Mouse (Mus musculus) c-Kit-positive CD71-positive TER-119-negative erythroid progenitor cells, embryonic 14.5 days (primary cell): Measurements from ENCODE around the gene Rgs9.

Source experiments
- DNase-seq: peaks from one replicate; pipeline ENCODE4 v3.0.0-alpha.2; 2013; ENCODE audit warnings: low read depth

The Rgs9 gene

DNA sequence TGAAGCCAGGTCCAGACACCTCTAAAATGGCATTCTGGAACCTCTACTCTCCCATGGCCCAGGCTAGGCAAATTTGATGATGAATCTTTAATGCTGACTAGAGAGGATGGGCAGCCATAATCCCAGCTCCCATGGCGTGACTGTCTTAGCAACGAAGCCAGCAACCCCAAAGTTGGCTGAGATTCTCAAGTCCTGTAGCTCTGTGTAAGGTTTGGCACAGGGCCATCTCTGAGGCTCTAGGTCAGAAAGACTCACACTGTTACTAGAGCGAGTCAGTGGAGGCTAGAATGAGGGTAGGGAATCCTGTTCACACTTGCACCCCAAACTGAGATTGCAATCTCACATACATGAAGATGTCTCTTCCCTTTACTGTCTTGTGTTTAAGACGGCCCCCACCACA lies 57.8 kb downstream of the Rgs9 start:
- no peak for DNase-seq

DNA sequence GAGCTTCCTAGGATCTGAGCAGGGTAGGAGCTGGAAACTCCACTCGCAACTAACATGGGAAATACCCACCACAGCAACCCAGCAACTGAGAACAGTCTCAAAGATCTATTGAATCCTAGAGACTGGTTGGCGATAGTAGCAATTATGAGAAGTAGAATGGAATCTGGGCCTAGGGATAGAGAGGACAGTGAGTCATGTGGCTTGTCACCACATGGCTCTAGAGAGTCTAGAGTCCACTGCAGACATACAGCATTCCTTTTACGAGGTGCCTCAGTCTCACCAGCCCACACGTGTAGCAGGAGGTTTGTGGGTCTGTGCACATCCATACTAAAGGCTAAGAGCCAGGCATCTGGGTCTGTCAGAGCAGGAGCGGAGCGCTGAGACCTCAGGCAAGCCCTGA lies 59.3 kb downstream of the Rgs9 start:
- no peak for DNase-seq

DNA sequence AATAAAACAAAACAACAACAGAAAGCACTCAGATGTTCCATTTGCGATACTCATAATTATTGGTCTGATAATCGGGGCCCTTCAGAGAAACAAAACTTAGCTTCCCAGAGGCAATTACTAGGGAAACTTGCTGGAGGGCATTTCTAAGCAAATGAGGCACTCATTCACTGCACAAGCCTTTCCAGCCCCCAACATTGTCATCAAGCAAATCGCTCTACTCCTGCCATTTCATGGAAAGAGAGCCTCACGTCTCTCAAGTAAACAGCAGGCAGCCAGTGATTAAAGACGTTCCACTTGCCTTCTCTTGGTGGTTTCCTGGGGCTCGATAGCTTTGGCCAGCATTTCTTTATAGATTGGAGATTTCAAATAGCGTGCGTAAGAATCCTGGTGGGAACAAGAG lies 60.1 kb downstream of the Rgs9 start:
- no peak for DNase-seq

DNA sequence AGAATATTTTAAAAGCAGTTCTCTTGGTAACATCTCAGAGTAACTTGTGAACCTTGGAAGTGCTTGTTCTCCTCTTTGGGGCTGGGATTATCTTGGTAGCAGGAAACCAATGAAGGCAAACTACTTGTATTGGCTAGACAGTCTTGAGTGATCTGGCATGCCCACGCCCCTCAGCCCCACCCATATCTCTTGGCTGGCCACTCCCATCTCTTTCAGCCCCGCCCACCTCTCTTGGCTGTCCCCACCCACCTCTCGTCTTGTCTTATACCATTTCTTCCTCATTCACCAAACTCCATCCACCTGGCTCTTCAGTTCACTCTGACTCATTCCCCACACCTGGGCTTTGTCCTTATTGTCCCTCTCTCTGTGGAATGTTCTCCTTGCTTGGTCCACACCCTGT lies 64.3 kb downstream of the Rgs9 start:
- no peak for DNase-seq

DNA sequence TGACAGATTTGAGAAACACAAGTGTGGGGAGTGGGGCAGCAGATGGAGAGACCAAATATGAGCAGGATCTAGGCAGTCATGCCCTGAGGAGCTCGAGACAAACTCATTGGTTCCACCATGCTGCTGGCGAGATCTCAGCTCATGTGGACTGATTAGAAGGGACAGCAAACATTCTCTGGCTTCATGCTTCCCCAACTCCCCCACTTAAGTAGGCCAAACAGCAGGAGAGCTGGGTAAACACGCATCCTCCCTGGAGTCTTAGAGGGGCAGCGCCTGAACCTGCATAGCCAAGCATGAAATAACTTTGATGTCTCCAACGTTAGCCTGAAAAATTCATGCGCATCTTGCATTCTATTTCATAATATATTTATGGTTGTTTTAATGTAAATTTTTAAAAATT lies 65.1 kb downstream of the Rgs9 start:
- no peak for DNase-seq

DNA sequence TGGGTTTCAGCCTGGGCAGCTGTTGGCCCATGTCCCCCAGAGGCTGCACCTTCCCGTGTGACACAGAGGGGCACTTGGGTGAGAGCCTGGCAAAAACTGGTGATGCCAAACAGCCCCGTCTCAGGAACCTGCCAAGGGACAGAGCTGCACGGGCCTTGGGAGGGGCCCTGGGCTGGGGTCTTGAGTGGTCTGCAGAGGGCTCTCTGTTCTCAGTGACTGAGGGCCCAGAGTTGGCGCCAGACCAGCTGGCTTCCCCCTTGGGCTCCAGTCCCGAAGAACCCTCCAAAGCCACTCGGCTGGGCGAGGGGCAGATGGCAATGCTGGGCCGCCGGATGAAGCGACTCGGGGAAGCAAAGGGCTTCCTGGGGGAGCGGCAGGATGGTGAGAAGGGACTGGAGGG lies 70.8 kb downstream of the Rgs9 start:
- DNase-seq = no peak

DNA sequence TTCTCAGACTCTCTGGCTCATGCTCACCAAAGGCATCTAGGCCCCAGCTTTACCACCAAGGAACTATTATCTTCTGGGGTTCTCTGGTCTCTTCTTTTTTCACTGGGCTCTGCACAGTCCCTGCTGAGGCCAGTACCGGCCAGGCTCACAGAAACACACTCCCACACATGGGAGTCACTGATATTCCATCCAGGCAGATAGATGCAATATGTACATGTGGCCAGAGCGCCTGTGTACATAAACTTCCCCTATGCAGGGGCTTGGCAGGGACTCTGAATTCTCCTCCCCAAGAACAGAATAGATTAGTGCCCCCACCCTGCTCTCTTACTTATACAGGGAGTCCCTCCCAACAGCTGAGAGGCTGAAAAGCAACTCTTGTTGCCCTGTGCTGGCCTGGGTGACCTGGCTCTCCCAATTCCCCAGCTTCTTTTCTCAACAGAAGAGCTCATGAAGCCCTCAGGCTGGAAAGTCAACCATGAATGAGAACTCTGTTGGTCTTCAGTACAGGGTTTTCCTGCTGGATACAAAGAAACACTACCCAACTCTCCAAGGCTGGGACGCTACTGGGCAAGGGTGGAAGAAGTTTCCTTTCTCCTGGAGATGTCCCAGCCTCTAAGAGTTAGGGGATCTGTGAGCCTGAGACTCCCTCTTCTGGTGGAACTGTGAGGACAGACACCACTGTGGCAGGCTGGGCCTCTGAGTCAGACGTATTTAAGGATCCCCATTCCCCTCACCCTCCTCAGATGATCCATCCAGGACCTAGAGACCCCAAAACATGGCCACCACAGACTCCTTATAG lies 76.5 kb downstream of the Rgs9 start:
- DNase-seq = no peak

DNA sequence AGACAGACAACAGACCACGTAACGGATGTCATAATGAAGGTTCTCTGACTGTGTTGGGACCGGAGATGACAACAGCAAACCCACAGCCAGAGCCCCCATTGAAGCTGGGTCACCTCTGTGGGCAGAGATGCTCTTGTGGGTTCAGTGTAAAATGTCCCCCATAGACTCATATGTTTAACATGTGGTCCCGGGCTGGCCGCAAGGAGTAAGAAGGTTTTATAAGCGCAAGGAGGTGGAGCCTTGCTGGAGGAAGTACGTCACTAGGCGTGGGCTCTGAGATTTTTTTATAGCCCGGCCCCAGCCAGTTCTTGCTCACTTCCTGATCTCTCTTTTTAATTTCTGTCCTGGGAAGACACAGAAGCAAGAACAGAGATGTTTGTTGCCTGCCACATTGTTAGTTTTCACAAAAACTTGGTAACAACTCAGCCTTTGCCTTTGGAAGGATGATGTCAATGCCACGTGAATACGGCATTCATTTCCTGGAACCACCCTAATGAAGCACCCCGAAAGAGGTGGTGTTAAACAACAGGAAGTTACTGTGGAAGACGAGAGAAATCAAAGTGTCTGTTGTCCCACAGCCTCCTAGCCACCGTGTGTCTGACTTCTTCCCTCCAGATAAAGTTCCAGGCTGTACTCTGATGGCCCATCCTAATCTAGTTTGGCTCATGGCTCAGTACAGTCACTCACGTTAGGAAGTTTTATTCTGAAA lies 79.1 kb downstream of the Rgs9 start:
- no peak for DNase-seq

DNA sequence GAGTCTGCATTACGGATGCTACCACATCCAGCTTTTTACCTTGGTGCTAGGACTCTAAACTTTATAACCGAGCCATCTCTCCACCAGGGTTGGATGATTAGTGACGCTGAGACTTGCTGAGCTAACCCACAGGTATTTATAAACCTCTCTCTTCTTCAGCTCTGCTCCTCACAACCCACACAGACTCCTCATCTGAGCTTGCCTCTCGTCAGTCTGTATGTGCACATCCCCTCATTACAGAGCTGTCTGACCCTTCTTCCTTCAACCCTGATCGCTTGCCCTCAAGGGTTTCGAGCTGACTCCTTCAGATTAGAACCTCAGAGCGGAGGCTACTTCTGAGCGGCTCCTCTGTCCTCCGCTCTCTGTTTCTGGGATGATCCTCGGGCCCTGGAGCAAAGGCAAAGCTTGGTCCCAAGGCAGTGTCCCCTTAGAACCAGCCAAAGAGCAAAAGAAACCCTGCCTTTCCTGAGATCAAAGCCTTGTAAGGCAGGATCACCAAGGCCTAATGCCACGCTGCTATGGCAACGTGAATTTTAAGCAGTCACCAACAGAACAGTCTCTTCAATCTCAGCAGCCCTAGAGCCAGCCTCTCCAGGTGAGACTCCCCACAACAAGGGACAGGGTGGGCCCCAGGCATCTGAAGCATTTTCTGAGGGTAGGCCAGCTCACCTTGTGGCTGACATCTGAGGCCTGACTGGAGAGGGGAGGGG lies 79.9 kb downstream of the Rgs9 start:
- no peak for DNase-seq

DNA sequence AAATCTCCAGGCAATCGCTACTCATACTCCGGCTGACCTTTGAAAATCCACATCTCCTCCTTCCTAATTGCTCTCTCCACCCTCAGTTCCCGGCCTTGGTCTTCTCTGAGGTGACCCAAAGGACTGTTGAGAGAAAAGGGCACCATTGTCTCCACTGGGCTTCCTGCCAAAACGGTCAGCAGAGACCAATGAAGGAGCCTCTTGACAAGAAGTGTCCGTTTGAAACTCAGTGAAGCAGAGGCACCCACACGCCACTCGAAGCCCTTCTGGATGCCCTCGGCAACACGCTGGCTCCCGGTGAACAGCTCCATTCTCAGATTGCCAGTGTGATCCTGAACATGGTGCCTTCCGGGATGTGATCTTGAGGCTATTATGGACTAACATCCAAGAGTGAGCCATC lies 87.2 kb downstream of the Rgs9 start:
- no peak for DNase-seq

DNA sequence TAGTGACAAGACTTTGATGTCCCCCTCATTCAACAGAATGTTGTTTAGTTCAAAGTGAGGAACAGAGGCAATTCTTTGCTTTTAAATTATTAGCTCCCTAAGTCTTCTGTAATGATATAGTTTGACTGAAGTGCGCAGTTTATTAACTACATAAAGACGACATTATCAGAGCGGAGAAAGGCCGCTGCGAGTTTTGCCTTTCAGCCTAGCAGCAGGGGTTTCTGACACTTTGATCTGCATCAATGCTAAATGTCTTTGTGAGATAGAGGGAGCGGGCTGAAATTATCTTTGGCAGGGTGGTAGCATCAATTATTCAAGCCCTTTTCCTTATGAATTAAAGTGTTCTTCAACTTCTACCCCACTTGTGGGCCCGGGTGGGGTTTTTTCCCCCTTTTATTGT lies 87.6 kb downstream of the Rgs9 start:
- DNase-seq = no peak

DNA sequence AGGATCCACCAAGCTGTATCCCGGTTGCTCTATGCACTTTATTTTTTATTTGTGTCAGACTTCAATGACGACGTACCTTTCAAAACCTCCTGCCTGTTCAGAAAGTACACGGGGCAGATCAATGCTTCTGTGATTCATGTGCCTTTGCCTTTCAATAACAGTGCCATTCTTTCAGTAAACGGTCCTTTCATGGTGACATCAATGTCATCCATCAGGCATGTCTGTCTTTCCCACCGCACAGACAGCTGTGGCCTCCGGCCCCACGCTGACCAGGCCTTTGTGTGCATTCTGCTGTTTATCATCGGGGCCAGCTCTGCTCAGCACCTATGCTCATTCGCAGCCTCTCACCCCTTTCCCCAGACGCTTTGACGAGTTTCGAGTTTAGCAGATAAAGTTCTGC lies 91.2 kb downstream of the Rgs9 start:
- no peak for DNase-seq

DNA sequence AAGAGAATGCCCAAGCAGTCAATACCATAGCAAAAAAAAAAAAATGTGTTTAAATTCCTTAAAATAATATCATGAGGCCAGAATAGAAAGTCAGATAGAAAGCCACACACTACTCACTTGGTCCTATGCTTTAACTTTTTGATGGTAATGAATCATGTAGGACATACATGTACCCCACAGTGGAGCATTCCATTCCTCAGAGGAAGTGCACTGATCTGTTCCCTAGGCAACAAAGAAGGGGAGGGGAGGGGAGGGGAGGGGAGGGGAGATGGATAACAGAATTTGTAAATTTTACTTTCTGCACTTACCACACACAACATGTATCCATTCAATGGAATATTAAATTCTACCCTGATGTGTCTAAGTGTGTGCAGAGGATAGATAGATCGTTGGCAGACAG lies 91.9 kb downstream of the Rgs9 start:
- no peak for DNase-seq

DNA sequence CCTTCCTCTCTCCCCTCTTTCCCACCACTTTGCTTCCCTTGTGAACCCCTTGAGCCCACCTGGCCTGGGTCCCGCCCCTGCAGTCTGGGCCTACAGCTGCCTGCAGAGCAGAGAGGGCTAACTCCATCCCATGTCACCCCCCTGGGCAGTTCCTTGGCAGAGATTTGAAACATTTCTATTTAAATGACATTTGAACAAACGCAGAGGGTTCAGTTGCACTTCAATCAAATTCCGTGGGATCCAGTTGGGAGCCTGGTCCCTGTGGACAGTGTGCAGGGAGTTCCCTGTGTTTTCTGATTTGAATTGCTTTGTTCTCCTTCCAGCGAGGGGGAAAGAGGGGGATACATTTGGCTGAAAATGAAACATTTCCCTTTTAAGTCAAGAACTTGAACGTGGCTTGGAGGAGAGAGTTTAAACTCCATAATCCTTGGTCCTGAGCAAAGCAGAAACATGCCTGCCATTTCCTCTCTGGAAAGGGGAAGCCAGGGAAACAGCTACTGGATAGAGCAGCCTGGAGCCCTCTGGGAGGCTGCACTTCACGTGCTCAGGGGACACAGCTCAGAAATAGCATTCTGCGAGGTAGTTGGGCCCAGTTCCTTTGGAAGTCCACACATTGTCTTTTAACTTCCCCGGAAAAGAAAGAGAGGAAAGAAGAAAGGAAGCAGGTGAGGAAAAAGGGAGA lies 98.2 kb downstream of the Rgs9 start:
- DNase-seq = no peak

DNA sequence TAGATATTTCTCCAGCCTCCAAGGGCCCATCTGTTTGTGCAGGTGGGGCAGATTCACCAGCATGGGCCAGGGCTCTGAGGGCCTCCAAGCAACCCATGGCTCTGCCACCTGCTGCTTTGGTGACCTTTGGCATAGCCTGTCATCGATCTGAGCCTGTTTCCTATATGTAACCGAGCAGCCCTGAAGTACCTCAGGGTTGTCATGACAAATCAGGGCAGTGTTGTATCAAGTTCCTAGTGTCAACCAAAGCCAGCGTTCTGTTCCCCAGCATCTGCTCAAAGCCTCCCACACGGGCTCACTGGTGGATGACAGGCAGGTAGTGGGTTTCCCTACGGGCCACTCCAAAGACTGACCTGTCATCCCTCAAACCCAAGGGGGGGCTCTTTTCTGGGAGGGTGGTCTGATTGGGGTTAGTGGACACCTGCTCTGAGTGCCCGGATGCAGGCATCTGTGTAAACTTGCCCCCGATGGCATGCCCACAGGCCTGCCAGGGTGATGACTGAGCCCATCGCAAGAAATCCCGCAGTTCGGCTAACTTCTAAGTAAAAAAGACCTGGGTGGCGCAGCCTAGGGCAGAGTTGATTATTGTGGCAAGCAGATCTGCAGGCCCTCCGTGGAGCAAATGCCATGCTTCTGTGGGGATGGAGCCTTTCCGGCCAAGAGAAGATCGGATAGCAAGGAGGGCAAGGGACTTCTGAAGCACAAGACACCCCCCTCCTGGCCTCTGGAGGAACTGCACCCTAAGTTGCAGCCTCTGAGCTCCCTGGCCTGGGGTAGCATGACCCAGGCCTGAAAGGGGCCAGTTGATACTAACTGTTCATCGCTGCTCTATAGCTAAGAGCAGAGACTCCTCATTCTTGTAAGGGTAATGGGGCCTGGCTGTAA lies 105.0 kb downstream of the Rgs9 start:
- DNase-seq = peak; percentile 40

DNA sequence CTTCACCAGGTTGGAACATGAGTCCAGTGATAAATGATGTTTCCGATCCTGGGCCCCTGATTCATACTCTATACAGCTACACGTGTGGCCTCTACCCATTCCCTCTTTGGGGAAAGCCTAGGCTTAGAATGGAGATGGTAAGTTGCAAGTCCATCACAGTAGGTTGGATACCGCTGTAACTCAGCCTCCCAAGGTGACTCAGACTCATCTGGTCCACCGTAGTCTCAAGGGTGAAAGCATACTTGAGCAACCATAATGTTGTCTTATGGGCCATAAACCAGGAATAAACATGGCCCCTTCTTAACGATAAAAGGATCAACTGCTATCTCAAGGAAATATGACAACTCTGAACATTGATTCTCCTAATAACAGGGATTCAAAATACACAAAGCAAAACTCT lies 109.7 kb downstream of the Rgs9 start:
- DNase-seq = no peak

DNA sequence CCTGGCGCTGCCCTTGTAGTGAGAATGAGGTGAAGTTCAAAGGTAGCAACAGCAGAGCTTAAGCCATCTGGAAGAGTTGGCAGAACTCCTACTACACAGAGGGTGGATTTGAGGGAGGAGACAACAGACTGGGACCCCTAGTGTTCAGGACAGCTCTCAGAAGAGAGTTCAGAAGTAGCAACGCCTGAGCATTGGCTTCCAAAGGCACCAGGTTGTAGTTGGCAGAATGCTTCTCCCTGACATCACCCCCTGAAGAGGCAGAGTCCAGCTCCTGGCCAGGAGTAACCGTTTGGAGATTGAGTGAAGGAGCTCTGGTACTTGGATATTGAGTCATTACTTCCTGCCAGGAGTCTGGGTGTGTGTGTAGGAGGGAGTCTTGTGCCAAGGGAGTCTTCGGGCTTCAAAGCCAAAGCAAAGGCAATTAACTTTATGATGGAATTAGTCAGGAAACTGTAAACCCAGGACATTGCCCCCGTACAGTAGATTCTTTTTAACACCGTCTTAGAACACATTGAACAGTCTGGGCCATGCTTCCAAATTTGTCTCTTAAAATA lies 110.2 kb downstream of the Rgs9 start:
- no peak for DNase-seq

DNA sequence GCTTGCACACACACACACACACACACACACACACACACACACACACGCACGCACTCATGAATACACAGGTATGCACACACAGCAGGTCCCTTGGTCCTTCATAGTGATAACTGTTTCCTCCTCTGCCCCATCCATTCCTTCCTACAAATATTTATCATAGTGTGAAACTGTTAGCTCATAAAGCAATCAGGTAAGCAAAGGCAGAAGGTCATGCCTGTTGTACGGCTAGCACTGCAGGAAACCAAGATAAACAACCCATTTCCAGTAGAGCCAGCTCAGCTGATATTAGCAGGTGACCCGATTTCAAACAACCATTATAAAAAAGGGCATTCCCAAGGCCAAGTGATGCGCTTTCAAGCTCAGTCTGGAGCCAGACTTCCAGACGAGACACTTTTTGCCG lies 116.8 kb downstream of the Rgs9 start:
- DNase-seq = no peak

DNA sequence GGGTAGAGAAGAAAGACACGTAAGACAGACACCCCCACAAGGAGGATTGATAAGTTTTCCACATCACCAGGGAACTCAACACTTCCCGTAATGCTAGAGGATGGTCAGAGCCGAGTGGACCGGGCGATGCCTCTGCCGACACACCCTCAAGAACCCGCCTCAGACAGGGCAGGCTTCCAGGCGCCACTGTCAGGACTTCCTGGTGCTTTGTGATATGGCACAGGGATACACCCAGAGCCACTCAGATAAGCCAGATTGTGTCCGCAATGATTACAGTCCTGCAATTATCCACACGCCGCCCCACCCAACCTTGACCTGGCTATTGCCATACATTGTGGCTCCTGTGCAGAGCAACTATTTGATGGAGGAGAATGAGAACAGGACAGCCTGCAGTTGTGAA lies 117.6 kb downstream of the Rgs9 start:
- no peak for DNase-seq

DNA sequence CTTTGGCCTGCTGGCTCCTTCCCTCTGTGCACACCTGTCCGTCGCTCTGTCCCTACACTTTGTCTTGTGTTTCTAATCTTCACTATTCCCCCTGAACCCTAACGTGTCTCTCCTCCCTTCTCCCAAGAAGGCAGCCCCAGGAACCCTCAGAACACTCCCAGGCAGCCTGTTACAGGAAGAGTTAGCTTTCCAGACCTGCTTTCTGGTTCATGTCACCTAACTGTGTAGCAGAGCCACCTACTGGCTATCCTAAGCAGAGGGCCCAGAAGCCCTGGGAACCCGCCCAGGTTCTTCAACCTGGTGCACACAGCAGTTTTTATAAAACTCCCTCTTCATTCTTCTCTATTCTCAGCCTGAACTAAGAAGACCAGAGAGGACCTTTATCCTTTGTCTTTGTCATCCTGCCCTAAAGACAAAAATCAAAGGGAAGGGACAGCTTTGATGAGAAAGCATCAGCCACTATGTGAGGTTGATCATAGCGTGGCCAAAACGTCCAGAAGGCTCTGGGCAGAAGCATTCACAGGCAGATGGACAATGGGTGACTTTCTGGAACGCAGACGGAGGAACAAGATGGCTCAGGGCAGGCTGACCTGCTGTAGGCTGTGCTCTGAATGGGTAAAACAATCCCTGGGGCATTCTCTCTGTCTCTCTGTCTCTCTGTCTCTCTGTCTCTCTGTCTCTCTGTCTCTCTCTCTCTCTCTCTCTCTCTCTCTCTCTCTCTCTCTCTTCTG lies 119.0 kb downstream of the Rgs9 start:
- DNase-seq = no peak
